Mouse (Mus musculus) embryo, embryonic 11 days (tissue): Measurements from ENCODE around the gene Btbd17.

Experiments
- DNase-seq: peaks from one replicate; pipeline ENCODE4 v3.0.0-alpha.2; 2015

Btbd17 gene

GRCm38 (mm10) chr11:114747564-114748138 lies 48.1 kb downstream of the Btbd17 start:
- no peak for DNase-seq

- peak; percentile 91 for DNase-seq
These were observed 50.6 kb downstream of the Btbd17 start for GRCm38 (mm10) chr11:114745134-114745533.

GRCm38 (mm10) chr11:114741451-114741850 lies 54.3 kb downstream of the Btbd17 start:
- peak; percentile 63 for DNase-seq
